Mouse (Mus musculus) heart, embryonic 11.5 days (tissue): ENCODE results near the gene Gad2. TPM values are rescaled to one million over a fixed set of nuclear protein-coding genes. Genes with fewer than 3 reads are reported as not detected.

ENCODE experiments used
- ATAC-seq: fragments of 200-750 bp; cut with Nextera tagmentation; replicated peaks from 2 replicates; pipeline ENCODE4 v1.8.0; 2017; ENCODE audit warnings: moderate library complexity; ENCODE audit not compliant: insufficient number of reproducible peaks, low FRiP score, low TSS enrichment
- H3K27ac ChIP-seq: fragments of 300-500 bp; sonication (generic); 2 replicates; pipeline ENCODE4 v1.5.1; 2014; ENCODE audit warnings: mild to moderate bottlenecking, low read depth, low read length
- H3K27me3 ChIP-seq: fragments of 300-500 bp; sonication (generic); 2 replicates; pipeline ENCODE4 v1.6.1; 2014; ENCODE audit warnings: mild to moderate bottlenecking, low read length, mixed read lengths; ENCODE audit not compliant: control insufficient read depth, insufficient read depth
- H3K36me3 ChIP-seq: fragments of 300-500 bp; sonication (generic); 2 replicates; pipeline ENCODE4 v1.6.1; 2014; ENCODE audit warnings: mild to moderate bottlenecking, low read length, moderate library complexity, mixed read lengths; ENCODE audit not compliant: control insufficient read depth, insufficient read depth
- H3K4me1 ChIP-seq: fragments of 300-500 bp; sonication (generic); 2 replicates; pipeline ENCODE4 v1.6.1; 2014; ENCODE audit warnings: low read length; ENCODE audit not compliant: control insufficient read depth, insufficient read depth
- H3K4me2 ChIP-seq: fragments of 300-500 bp; sonication (generic); 2 replicates; pipeline ENCODE4 v1.6.1; 2014; ENCODE audit warnings: mild to moderate bottlenecking, moderate library complexity
- H3K4me3 ChIP-seq: fragments of 300-500 bp; sonication (generic); 2 replicates; pipeline ENCODE4 v1.5.1; 2014; ENCODE audit warnings: low read depth, low read length
- H3K9ac ChIP-seq: fragments of 300-500 bp; sonication (generic); 2 replicates; pipeline ENCODE4 v1.6.1; 2014; ENCODE audit warnings: mild to moderate bottlenecking, low read depth, low read length, moderate library complexity
- H3K9me3 ChIP-seq: fragments of 300-500 bp; sonication (generic); replicated peaks from 2 replicates; pipeline ENCODE4 v1.6.1; 2016; ENCODE audit warnings: low read length; ENCODE audit not compliant: control insufficient read depth
- WGBS: fragments of 180-500 bp; shearing (Covaris S2); extraction: QIAGEN DNeasy Blood & Tissue Kit; methylation state at CpG from one replicate; pipeline ENCODE4 v1.1.7; 2014; ENCODE audit not compliant: insufficient replicate concordance; 5-methylcytosine and 5-hydroxymethylcytosine counted together
- microRNA-seq: library from miRNA; unstranded; fragments of <30 nt; microRNA quantifications from one replicate; pipeline ENCODE4, GENCODE M21; 2016; ENCODE audit warnings: borderline number of aligned reads
- polyA plus RNA-seq: library from polyadenylated mRNA; unstranded; fragments of >200 nt; fragmentation: Nextera tagmentation; extraction: Ambion mirVana; gene quantifications from 2 replicates; pipeline ENCODE4 v1.2.1, GENCODE M21; 2014

Gene Gad2
- polyA plus RNA-seq, 1 experiment from 2014 or later: 0.03 TPM

DNA sequence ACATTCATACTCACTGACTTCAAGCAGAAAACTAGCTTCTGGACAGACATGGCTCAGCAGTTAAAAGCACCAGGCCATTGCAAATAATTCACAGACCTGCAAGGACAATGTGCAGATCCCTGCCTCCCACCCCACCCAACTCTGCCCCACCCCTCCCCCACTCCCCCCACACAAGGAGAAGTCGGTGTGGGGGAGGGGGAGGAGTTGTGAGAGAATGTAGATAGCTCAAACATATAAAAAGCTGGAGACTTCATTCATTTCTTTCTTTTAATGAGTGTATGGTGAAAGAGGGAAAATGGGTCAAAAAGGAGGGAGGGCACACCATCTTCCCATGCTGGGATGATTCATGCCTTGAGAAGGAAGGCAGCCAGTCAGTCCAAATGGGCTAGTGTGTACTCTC lies 117.4 kb downstream of the Gad2 start:
- no peak overlapping the region for H3K4me3 ChIP-seq
- no peaks in the 10 kb centered on the region for H3K4me1 ChIP-seq
- no peak overlapping the region for H3K27ac ChIP-seq
- H3K4me2 ChIP-seq: no peak overlapping the region
- H3K9me3 ChIP-seq: no peaks in the 10 kb centered on the region
- ATAC-seq: no peak
- WGBS: 85% methylated on average over 1 of the region's 1 CpGs
- H3K9ac ChIP-seq: no peak overlapping the region
- no peaks in the 10 kb centered on the region for H3K27me3 ChIP-seq
- H3K36me3 ChIP-seq: no peaks in the 10 kb centered on the region

DNA sequence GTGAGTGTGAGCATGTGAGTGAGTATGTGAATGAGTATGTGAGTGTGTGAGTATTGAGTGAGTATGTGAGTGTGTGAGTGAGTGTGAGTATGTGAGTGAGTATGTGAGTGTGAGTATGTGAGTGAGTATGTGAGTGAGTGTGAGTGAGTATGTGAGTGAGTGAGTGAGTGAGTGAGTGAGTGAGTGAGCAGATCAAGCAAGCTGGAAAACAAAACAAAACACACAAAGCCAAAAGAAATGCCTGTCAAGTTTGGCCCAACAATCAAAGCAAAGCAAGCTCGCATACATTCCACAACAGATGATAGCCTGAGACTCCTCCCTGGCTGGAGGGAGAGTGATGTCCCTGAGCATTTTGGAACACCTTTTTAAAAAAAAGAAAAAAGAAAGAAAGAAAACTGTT lies 118.4 kb downstream of the Gad2 start:
- WGBS: 73% methylated on average over 1 of the region's 1 CpGs
- Histone ChIP-seq H3K27me3 (no peaks in the 10 kb centered on the region), H3K27ac (no peak overlapping the region), H3K4me3 (no peak overlapping the region), H3K4me1 (no peaks in the 10 kb centered on the region), H3K36me3 (no peaks in the 10 kb centered on the region), H3K9ac (no peak overlapping the region), H3K4me2 (no peak overlapping the region), H3K9me3 (no peaks in the 10 kb centered on the region)
- ATAC-seq: no peak

DNA sequence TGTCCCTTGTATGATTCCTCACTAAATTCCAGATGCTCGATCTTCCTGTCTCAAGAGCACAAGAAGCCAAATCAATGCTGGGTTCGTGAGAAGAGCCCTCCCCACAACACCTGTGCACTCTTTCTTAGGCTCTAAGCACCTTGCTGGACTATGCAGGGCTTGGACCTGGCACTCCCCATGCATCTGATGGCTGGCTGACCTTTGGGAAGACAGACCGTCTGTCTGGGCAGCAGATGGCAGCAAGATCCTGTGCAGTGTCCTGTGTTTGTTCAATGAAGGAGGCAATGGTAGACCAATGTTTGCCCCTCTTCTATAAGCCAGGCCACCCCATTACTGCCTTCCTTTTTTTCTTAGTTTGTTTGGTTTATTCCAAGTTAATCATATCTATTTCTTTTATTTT lies 119.2 kb downstream of the Gad2 start:
- no peaks in the 10 kb centered on the region for H3K27me3 ChIP-seq
- WGBS: 63% methylated on average over 3 of the region's 3 CpGs

More for the DNA sequence above, 119.2 kb downstream of the Gad2 start:
- no peak overlapping the region for H3K4me2 ChIP-seq
- H3K4me1 ChIP-seq: no peaks in the 10 kb centered on the region
- no peaks in the 10 kb centered on the region for H3K36me3 ChIP-seq
- no peak overlapping the region for H3K9ac ChIP-seq
- H3K27ac ChIP-seq: no peak overlapping the region
- no peaks in the 10 kb centered on the region for H3K9me3 ChIP-seq
- ATAC-seq: no peak
- H3K4me3 ChIP-seq: no peak overlapping the region

Small RNA genes within 50 kb of the gene (microRNA-seq; reads per million reads assigned to microRNA genes)
- gene Gm23636: not detected
- not detected for gene Mir3967

Other genes starting within 250 kb of the Gad2 start
- gene Apbb1ip, start 151.9 kb downstream of the Gad2 start, polyA plus RNA-seq: 0.62 and 1.7 TPM in 2 replicates